Mouse (Mus musculus) liver, adult 2 months (tissue): ENCODE measurements around the gene Pkd1.

Experiments
- CTCF ChIP-seq: fragments of 200-500 bp; IDR thresholded peaks from 2 replicates; pipeline ENCODE4 v1.5.1; 2011; ENCODE audit warnings: low read depth, low read length, control low read depth
- POLR2A ChIP-seq: fragments of 200-500 bp; IDR thresholded peaks from 2 replicates; pipeline ENCODE4 v1.6.1; 2011; ENCODE audit warnings: low read length, control low read depth; ENCODE audit not compliant: insufficient read depth; ENCODE audit errors: extremely low read depth

DNA sequence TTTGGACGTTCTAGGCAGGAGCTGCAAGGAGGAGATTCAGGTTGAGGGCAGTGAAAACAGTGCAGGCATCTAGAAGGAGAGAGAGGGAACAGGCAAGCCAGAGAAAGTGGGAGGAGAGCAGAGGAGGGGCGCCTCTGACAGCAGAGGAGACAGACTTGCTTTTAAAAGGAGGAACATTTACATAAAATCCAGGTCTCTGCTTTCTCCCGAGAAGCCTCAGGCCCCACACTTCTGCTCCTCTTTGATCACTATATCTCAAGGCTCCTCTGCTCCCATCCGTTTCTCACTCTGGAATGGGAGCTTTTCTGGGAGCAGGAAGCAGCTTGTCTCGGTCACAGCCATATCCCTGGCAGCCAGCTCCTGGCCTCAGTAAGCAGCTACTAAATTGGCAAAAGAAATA is 14.3 kb upstream of the Pkd1 start:
- TF ChIP-seq POLR2A (no peak), CTCF (no peak)
